Mouse (Mus musculus): Measurements from ENCODE around the gene Sytl1.

GRCm38 (mm10) chr4:133261641-133262374, 1.1 kb downstream of the Sytl1 start:
- TF ChIP-seq FLI1 (IDR thresholded peaks at IDR 0.05; ENCODE audit: low read length) (no peak), GATA1 (IDR thresholded peaks at IDR 0.05; ENCODE audit: borderline replicate concordance, low read length) (no peak)
